Mouse (Mus musculus) ES-Bruce4 (cell line): ENCODE data around the gene Antxr1. TPM values are rescaled to one million over a fixed set of nuclear protein-coding genes. Genes with fewer than 3 reads are reported as not detected.
"Not testable (repeated sequence)": the region's sequence is repeated elsewhere in the genome, so short reads cannot be mapped to it uniquely, and the experiment has no call there.

Experiments used
- H3K27ac ChIP-seq: 2 replicates; pipeline ENCODE4 v1.5.1; 2012; ENCODE audit warnings: low read length, inconsistent platforms; ENCODE audit not compliant: insufficient read depth
- H3K27me3 ChIP-seq: 2 replicates; pipeline ENCODE4 v1.6.1; 2012; ENCODE audit warnings: mild to moderate bottlenecking, low read length, inconsistent platforms; ENCODE audit not compliant: control insufficient read depth, poor library complexity, insufficient read depth, severe bottlenecking
- H3K36me3 ChIP-seq: 2 replicates; pipeline ENCODE4 v1.6.1; 2012; ENCODE audit warnings: inconsistent platforms, mild to moderate bottlenecking, low read length, moderate library complexity; ENCODE audit not compliant: control insufficient read depth, poor library complexity, insufficient read depth, severe bottlenecking
- H3K4me1 ChIP-seq: one replicate; pipeline ENCODE4 v1.8.1; 2011; ENCODE audit warnings: low read length; ENCODE audit not compliant: control insufficient read depth, insufficient read depth
- H3K4me3 ChIP-seq: 2 replicates; pipeline ENCODE4 v1.5.1; 2011; ENCODE audit warnings: low read depth, mild to moderate bottlenecking, low read length
- H3K9ac ChIP-seq: 2 replicates; pipeline ENCODE4 v1.6.1; 2012; ENCODE audit warnings: low read depth, mild to moderate bottlenecking, inconsistent platforms; ENCODE audit not compliant: poor library complexity, severe bottlenecking
- H3K9me3 ChIP-seq: replicated peaks from 2 replicates; pipeline ENCODE4 v1.6.1; 2012; ENCODE audit warnings: mild to moderate bottlenecking, low read length, inconsistent platforms; ENCODE audit not compliant: control insufficient read depth, poor library complexity, insufficient read depth, severe bottlenecking
- CTCF ChIP-seq: IDR thresholded peaks from one replicate; pipeline ENCODE4 v1.8.1; 2011; ENCODE audit warnings: low read depth, low read length
- EP300 ChIP-seq: IDR thresholded peaks from 2 replicates; pipeline ENCODE4 v1.6.1; 2011; ENCODE audit warnings: low read depth, low read length; ENCODE audit not compliant: insufficient read depth
- POLR2A ChIP-seq: IDR thresholded peaks from one replicate; pipeline ENCODE4 v1.8.1; 2011; ENCODE audit warnings: low read length; ENCODE audit not compliant: insufficient read depth
- polyA plus RNA-seq: library from polyadenylated mRNA; stranded (reverse); fragments of >200 nt; gene quantifications from 2 replicates; pipeline ENCODE4 v1.2.4, GENCODE M21; 2011; ENCODE audit warnings: low read depth; ENCODE audit not compliant: missing spikeins, insufficient read depth, insufficient read length

Antxr1 gene
- polyA plus RNA-seq, 1 experiment: 1.6 TPM

GRCm38 (mm10) chr6:87100297-87101020 is 235.2 kb downstream of the Antxr1 start:
- H3K36me3 ChIP-seq: no peaks in the 10 kb centered on the region
- H3K4me3 ChIP-seq: no peak overlapping the region
- H3K9me3 ChIP-seq: no peaks in the 10 kb centered on the region
- TF ChIP-seq CTCF (no peak), POLR2A (no peak), EP300 (no peak)
- no peak overlapping the region for H3K27ac ChIP-seq
- H3K9ac ChIP-seq: no peak overlapping the region
- H3K27me3 ChIP-seq: no peaks in the 10 kb centered on the region
- H3K4me1 ChIP-seq: no peaks in the 10 kb centered on the region

- Histone ChIP-seq H3K9ac (no peak overlapping the region), H3K4me1 (no peaks in the 10 kb centered on the region), H3K9me3 (no peaks in the 10 kb centered on the region), H3K27me3 (no peaks in the 10 kb centered on the region), H3K27ac (no peak overlapping the region), H3K4me3 (no peak overlapping the region), H3K36me3 (no peaks in the 10 kb centered on the region)
- TF ChIP-seq CTCF (no peak), EP300 (no peak), POLR2A (no peak)
Observed at GRCm38 (mm10) chr6:87099671-87100296, 235.8 kb downstream of the Antxr1 start.

GRCm38 (mm10) chr6:87099261-87099660 is 236.4 kb downstream of the Antxr1 start:
- TF ChIP-seq POLR2A (no peak), EP300 (no peak), CTCF (no peak)
- Histone ChIP-seq H3K27me3 (no peaks in the 10 kb centered on the region), H3K27ac (no peak overlapping the region)

GRCm38 (mm10) chr6:87093631-87094030 is 242.0 kb downstream of the Antxr1 start:
- not testable (repeated sequence) for H3K27ac ChIP-seq, H3K27me3 ChIP-seq, H3K9me3 ChIP-seq, H3K9ac ChIP-seq, H3K4me3 ChIP-seq, H3K4me1 ChIP-seq, H3K36me3 ChIP-seq

More at GRCm38 (mm10) chr6:87099261-87099660, 236.4 kb downstream of the Antxr1 start:
- no peaks in the 10 kb centered on the region for H3K36me3 ChIP-seq
- H3K4me1 ChIP-seq: no peaks in the 10 kb centered on the region
- no peaks in the 10 kb centered on the region for H3K9me3 ChIP-seq
- no peak overlapping the region for H3K9ac ChIP-seq
- no peak overlapping the region for H3K4me3 ChIP-seq

GRCm38 (mm10) chr6:87092476-87092875 is 243.1 kb downstream of the Antxr1 start:
- Histone ChIP-seq H3K27me3 (no peaks in the 10 kb centered on the region), H3K36me3 (no peaks in the 10 kb centered on the region), H3K9ac (no peak overlapping the region), H3K4me3 (no peak overlapping the region), H3K27ac (no peak overlapping the region), H3K4me1 (no peaks in the 10 kb centered on the region), H3K9me3 (no peaks in the 10 kb centered on the region)
- TF ChIP-seq EP300 (no peak), POLR2A (no peak), CTCF (no peak)

- H3K27ac ChIP-seq: no peak overlapping the region
- H3K36me3 ChIP-seq: no peaks in the 10 kb centered on the region
- TF ChIP-seq POLR2A (no peak), CTCF (no peak), EP300 (no peak)
- no peaks in the 10 kb centered on the region for H3K4me1 ChIP-seq
- no peak overlapping the region for H3K9ac ChIP-seq
- no peak overlapping the region for H3K4me3 ChIP-seq
- no peaks in the 10 kb centered on the region for H3K27me3 ChIP-seq
- H3K9me3 ChIP-seq: no peaks in the 10 kb centered on the region
Observed at GRCm38 (mm10) chr6:87090877-87091276, 244.7 kb downstream of the Antxr1 start.
